Mouse (Mus musculus) left cerebral cortex, adult 2 months (tissue): Measurements from ENCODE around the gene E130114P18Rik. TPM values are rescaled to one million over a fixed set of nuclear protein-coding genes. Genes with fewer than 3 reads are reported as not detected.

ENCODE experiments used
- DNase-seq, 2 experiments: peaks; one replicate each; pipeline ENCODE4 v3.0.0; 2021 to 2022; ENCODE audit warnings: low spot score in 2 of 2, mixed read lengths in 1 of 2; ENCODE audit errors: extremely low spot score in 1 of 2
- H3K27ac ChIP-seq: fragments of 200-600 bp; 2 replicates; pipeline ENCODE4 v1.8.1; 2022
- H3K4me3 ChIP-seq: fragments of 200-600 bp; 2 replicates; pipeline ENCODE4 v1.8.1; 2022
- CTCF ChIP-seq: fragments of 200-600 bp; IDR thresholded peaks from 2 replicates; pipeline ENCODE4 v1.8.1; 2022; ENCODE audit warnings: antibody characterized with exemption, mild to moderate bottlenecking, moderate library complexity
- intact Hi-C: fragments of 180-260 bp; cut with DNase I; formaldehyde crosslinking; loops from one replicate; pipeline ENCODE4 v1.15.1; 2025
- total RNA-seq, 2 experiments: library from RNA; stranded (reverse); gene quantifications; 2 replicates each; pipeline ENCODE4 v1.2.3; 2021

E130114P18Rik gene
- total RNA-seq, 2 experiments from 2014 or later, result 3.7 to 4.9 TPM

- no peak for DNase-seq
- intact Hi-C loops, result loop anchor here (2.0 to 10.0 kb wide), 3 partner anchors 15 to 549 kb away; no protein-coding TSS in a partner anchor
- Histone ChIP-seq H3K4me3 (no peak overlapping the region; the same call in 1 of the 2 replicates), H3K27ac (peak overlapping the region; percentile 45; the same call in 1 of the 2 replicates)
- TF ChIP-seq CTCF, result no peak
Observed at GRCm38 (mm10) chr4:97773791-97774190, 4.1 kb downstream of the E130114P18Rik start.

- Histone ChIP-seq H3K27ac (peak overlapping the region; percentile 88), H3K4me3 (peak overlapping the region; percentile 59)
- no peak for TF ChIP-seq CTCF
- DNase-seq, result peak; percentile 78 to 90
- intact Hi-C loops, result loop anchor here (2.0 to 10.0 kb wide), 3 partner anchors 14 to 549 kb away; no protein-coding TSS in a partner anchor
Observed at GRCm38 (mm10) chr4:97773110-97773593, 4.7 kb downstream of the E130114P18Rik start.

GRCm38 (mm10) chr4:97772641-97773040, 5.2 kb downstream of the E130114P18Rik start, which contains the start of gene Nfia:
Gene Nfia, plus strand, starts transcription at chr4:97772734.
- Histone ChIP-seq H3K4me3 (peak within 1 kb of the TSS; percentile 59), H3K27ac (peak within 1 kb of the TSS; percentile 88)
- DNase-seq, result no peak
- intact Hi-C loops, result loop anchor here (2.0 to 10.0 kb wide), 3 partner anchors 14 to 550 kb away; no protein-coding TSS in a partner anchor
- no peak for TF ChIP-seq CTCF

GRCm38 (mm10) chr4:97772084-97772484, 5.8 kb downstream of the E130114P18Rik start:
- DNase-seq, result peak; percentile 95
- no peak for TF ChIP-seq CTCF
- intact Hi-C loops, result loop anchor here (2.0 to 10.0 kb wide), 3 partner anchors 13 to 550 kb away; no protein-coding TSS in a partner anchor
- peak overlapping the region; percentile 59 for H3K4me3 ChIP-seq
- peak overlapping the region; percentile 88 for H3K27ac ChIP-seq

- no peak for TF ChIP-seq CTCF
- H3K4me3 ChIP-seq, result peak overlapping the region; percentile 59
- intact Hi-C loops, result loop anchor here (5.0 to 10.0 kb wide), 2 partner anchors 187 to 551 kb away; no protein-coding TSS in a partner anchor
- no peak for DNase-seq
- peak overlapping the region; percentile 88 for H3K27ac ChIP-seq
Observed at GRCm38 (mm10) chr4:97771426-97771825, 6.5 kb downstream of the E130114P18Rik start.

GRCm38 (mm10) chr4:97769861-97770260, 8.0 kb downstream of the E130114P18Rik start:
- no peak for TF ChIP-seq CTCF
- DNase-seq, result no peak
- H3K27ac ChIP-seq, result no peak overlapping the region
- intact Hi-C loops, result loop anchor here (5.0 to 10.0 kb wide), 2 partner anchors 185 to 552 kb away; no protein-coding TSS in a partner anchor
- H3K4me3 ChIP-seq, result no peak overlapping the region

GRCm38 (mm10) chr4:97767516-97767915, 10.4 kb downstream of the E130114P18Rik start:
- no peak overlapping the region for H3K27ac ChIP-seq
- H3K4me3 ChIP-seq, result no peak overlapping the region
- intact Hi-C loops, result no loop called here
- no peak for TF ChIP-seq CTCF
- no peak for DNase-seq

- DNase-seq, result no peak
- Histone ChIP-seq H3K4me3 (no peak overlapping the region), H3K27ac (no peak overlapping the region)
- intact Hi-C loops, result no loop called here
- TF ChIP-seq CTCF, result no peak
Observed at GRCm38 (mm10) chr4:97767025-97767424, 10.9 kb downstream of the E130114P18Rik start.

GRCm38 (mm10) chr4:97766100-97766499, 11.8 kb downstream of the E130114P18Rik start:
- Histone ChIP-seq H3K4me3 (no peak overlapping the region), H3K27ac (no peak overlapping the region)
- TF ChIP-seq CTCF, result no peak
- no peak for DNase-seq
- intact Hi-C loops, result no loop called here

GRCm38 (mm10) chr4:97765341-97766020, 12.4 kb downstream of the E130114P18Rik start:
- no peak for TF ChIP-seq CTCF
- no peak overlapping the region for H3K27ac ChIP-seq
- DNase-seq, result no peak
- intact Hi-C loops, result no loop called here
- no peak overlapping the region for H3K4me3 ChIP-seq

GRCm38 (mm10) chr4:97764616-97765015, 13.3 kb downstream of the E130114P18Rik start:
- Histone ChIP-seq H3K4me3 (no peak overlapping the region), H3K27ac (no peak overlapping the region)
- no peak for DNase-seq
- intact Hi-C loops, result no loop called here
- TF ChIP-seq CTCF, result no peak

GRCm38 (mm10) chr4:97758661-97759060, 19.2 kb downstream of the E130114P18Rik start:
- intact Hi-C loops, result loop anchor here (2.0 to 10.0 kb wide), 2 partner anchors 14 to 946 kb away; partner anchors contain the start of gene Nfia
- no peak for TF ChIP-seq CTCF
- DNase-seq, result no peak
- Histone ChIP-seq H3K4me3 (no peak overlapping the region; the same call in 1 of the 2 replicates), H3K27ac (peak overlapping the region; percentile 90; the same call in 1 of the 2 replicates)
